Mouse (Mus musculus) brain, embryonic 14.5 days (tissue): ENCODE data around the gene 4833439L19Rik.

Experiments
- CTCF ChIP-seq: fragments of 200-500 bp; IDR thresholded peaks from 2 replicates; pipeline ENCODE4 v1.5.1; 2012; ENCODE audit warnings: inconsistent platforms, mild to moderate bottlenecking, moderate library complexity, borderline replicate concordance; ENCODE audit not compliant: insufficient read depth, insufficient read length; ENCODE audit errors: extremely low read depth
- POLR2A ChIP-seq: fragments of 200-500 bp; IDR thresholded peaks from 2 replicates; pipeline ENCODE4 v1.6.1; 2012; ENCODE audit warnings: mild to moderate bottlenecking, inconsistent platforms, borderline replicate concordance; ENCODE audit not compliant: poor library complexity, insufficient read depth, insufficient read length, severe bottlenecking; ENCODE audit errors: extremely low read depth

DNA sequence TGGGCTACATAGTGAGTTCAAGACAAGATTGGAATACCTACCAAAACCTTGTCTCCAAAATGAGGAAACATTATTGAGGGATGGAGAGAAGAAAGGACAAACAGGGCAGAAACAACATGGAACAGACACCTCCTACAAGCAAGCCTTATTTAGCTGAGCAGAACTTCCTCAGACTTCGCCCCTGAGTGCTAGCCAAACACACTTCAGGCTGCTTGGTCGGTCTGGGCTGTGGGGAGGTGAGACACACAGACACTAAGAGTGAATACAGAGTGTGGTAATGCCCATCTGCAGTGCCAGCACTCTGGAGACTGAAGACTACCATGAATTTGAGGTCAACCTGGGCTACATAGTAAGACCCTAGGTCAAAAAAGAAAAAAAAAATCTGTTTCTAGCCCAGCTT is 5.6 kb downstream of the 4833439L19Rik start:
- TF ChIP-seq CTCF (no peak), POLR2A (no peak)
